Mouse (Mus musculus) CH12.LX (cell line): Measurements from ENCODE around the gene Igsf21. TPM values are rescaled to one million over a fixed set of nuclear protein-coding genes. Genes with fewer than 3 reads are reported as not detected.
A peak's percentile ranks its signal among the peaks of the same experiment; 100 is the strongest.

ENCODE experiments used
- DNase-seq: peaks from one replicate; pipeline ENCODE4 v3.0.0-alpha.2; 2013; ENCODE audit errors: extremely low read depth
- H3K27ac ChIP-seq: 2 replicates; pipeline ENCODE4 v1.5.1; 2012; ENCODE audit warnings: low read depth, mild to moderate bottlenecking, control low read depth, moderate library complexity; ENCODE audit not compliant: insufficient read depth
- H3K27me3 ChIP-seq: replicated peaks from 2 replicates; pipeline ENCODE3; 2012; ENCODE audit warnings: inconsistent platforms
- H3K36me3 ChIP-seq, 2 experiments: replicated peaks in 1 of 2; 2 replicates each; pipeline versions ENCODE3 to v1.6.1; 2012; ENCODE audit warnings: inconsistent platforms in 1 of 2, low read length in 1 of 2, mild to moderate bottlenecking in 1 of 2, mixed read lengths in 1 of 2, moderate library complexity in 1 of 2; ENCODE audit not compliant: control insufficient read depth in 1 of 2, insufficient read depth in 1 of 2
- H3K4me1 ChIP-seq, 2 experiments: 2 replicates each; pipeline ENCODE4 v1.6.1; 2012; ENCODE audit warnings: inconsistent platforms in 1 of 2, moderate library complexity in 1 of 2; ENCODE audit not compliant: insufficient read depth in 2 of 2, control insufficient read depth in 1 of 2
- H3K4me2 ChIP-seq: 2 replicates; pipeline ENCODE4 v1.6.1; 2012; ENCODE audit warnings: low read depth, mild to moderate bottlenecking, control low read depth; ENCODE audit not compliant: poor library complexity, insufficient read depth, severe bottlenecking
- H3K4me3 ChIP-seq, 3 experiments: fragments of 150-350 bp in 1 of 3; sonication (generic) in 1 of 3; replicated peaks in 1 of 3; 2 replicates each; pipeline versions ENCODE3 to v1.5.1; 2011 to 2012; ENCODE audit warnings: low read depth in 2 of 3, low read length in 2 of 3, mild to moderate bottlenecking in 2 of 3, moderate library complexity in 2 of 3, control low read depth in 1 of 3, improper control_type of control experiment in 1 of 3, inconsistent platforms in 1 of 3, mixed read lengths in 1 of 3; ENCODE audit not compliant: poor library complexity in 1 of 3
- H3K79me2 ChIP-seq: replicated peaks from 2 replicates; pipeline ENCODE4 v1.6.1; 2012; ENCODE audit warnings: mild to moderate bottlenecking, moderate library complexity; ENCODE audit not compliant: control insufficient read depth, poor library complexity, insufficient read depth, severe bottlenecking; ENCODE audit errors: extremely low read depth
- H3K9ac ChIP-seq: 2 replicates; pipeline ENCODE4 v1.6.1; 2012; ENCODE audit warnings: low read depth, mild to moderate bottlenecking, control low read depth, moderate library complexity; ENCODE audit not compliant: insufficient read depth
- H3K9me3 ChIP-seq: replicated peaks from 2 replicates; pipeline ENCODE3; 2012; ENCODE audit warnings: low read length, inconsistent platforms, mixed read lengths
- CHD1 ChIP-seq: IDR thresholded peaks from 2 replicates; pipeline ENCODE4 v1.6.1; 2012; ENCODE audit warnings: low read depth, low read length, improper control_type of control experiment, inconsistent platforms
- CTCF ChIP-seq, 2 experiments: IDR thresholded peaks in 1 of 2; conservative IDR thresholded peaks in 1 of 2; 2 replicates each; pipeline ENCODE4 v1.5.1; 2011 to 2012; ENCODE audit warnings: low read depth in 2 of 2, low read length in 2 of 2, improper control_type of control experiment in 1 of 2, inconsistent platforms in 1 of 2, mild to moderate bottlenecking in 1 of 2, moderate library complexity in 1 of 2
- ELF1 ChIP-seq: IDR thresholded peaks from 2 replicates; pipeline ENCODE4 v1.6.1; 2014; ENCODE audit warnings: low read depth, mild to moderate bottlenecking, inconsistent platforms, low read length, improper control_type of control experiment
- GABPA ChIP-seq: IDR thresholded peaks from 2 replicates; pipeline ENCODE4 v1.6.1; 2012; ENCODE audit warnings: low read depth, low read length, improper control_type of control experiment, inconsistent platforms; ENCODE audit not compliant: insufficient replicate concordance
- JUND ChIP-seq: conservative IDR thresholded peaks from 2 replicates; pipeline ENCODE4 v1.6.1; 2011; ENCODE audit warnings: low read depth, low read length, improper control_type of control experiment
- KAT2A ChIP-seq: IDR thresholded peaks from 2 replicates; pipeline ENCODE4 v1.6.1; 2012; ENCODE audit warnings: low read length, improper control_type of control experiment, inconsistent platforms; ENCODE audit not compliant: insufficient replicate concordance
- MAFK ChIP-seq: IDR thresholded peaks from 2 replicates; pipeline ENCODE4 v1.6.1; 2011; ENCODE audit warnings: low read length, improper control_type of control experiment; ENCODE audit not compliant: insufficient replicate concordance
- MAZ ChIP-seq: IDR thresholded peaks from 2 replicates; pipeline ENCODE4 v1.6.1; 2012; ENCODE audit warnings: low read depth, mild to moderate bottlenecking, inconsistent platforms, low read length, improper control_type of control experiment, moderate library complexity
- MEF2A ChIP-seq: IDR thresholded peaks from 2 replicates; pipeline ENCODE4 v1.6.1; 2014; ENCODE audit warnings: low read depth, mild to moderate bottlenecking, inconsistent platforms, low read length, improper control_type of control experiment, borderline replicate concordance
- NELFE ChIP-seq: IDR thresholded peaks from 2 replicates; pipeline ENCODE4 v1.6.1; 2011; ENCODE audit warnings: low read depth, low read length, improper control_type of control experiment
- NRF1 ChIP-seq: IDR thresholded peaks from 2 replicates; pipeline ENCODE4 v1.6.1; 2014; ENCODE audit warnings: low read depth, mild to moderate bottlenecking, inconsistent platforms, low read length, improper control_type of control experiment, moderate library complexity
- RCOR1 ChIP-seq: conservative IDR thresholded peaks from 2 replicates; pipeline ENCODE4 v1.6.1; 2012; ENCODE audit warnings: low read depth, mild to moderate bottlenecking, inconsistent platforms, low read length, improper control_type of control experiment
- SIN3A ChIP-seq: IDR thresholded peaks from 2 replicates; pipeline ENCODE4 v1.6.1; 2012; ENCODE audit warnings: low read length, improper control_type of control experiment, inconsistent platforms
- SMC3 ChIP-seq: IDR thresholded peaks from 2 replicates; pipeline ENCODE4 v1.6.1; 2011; ENCODE audit warnings: low read depth, low read length, improper control_type of control experiment
- TBP ChIP-seq: conservative IDR thresholded peaks from 2 replicates; pipeline ENCODE4 v1.6.1; 2011; ENCODE audit warnings: low read depth, low read length, improper control_type of control experiment
- UBTF ChIP-seq: IDR thresholded peaks from 2 replicates; pipeline ENCODE4 v1.6.1; 2012; ENCODE audit warnings: low read depth, mild to moderate bottlenecking, inconsistent platforms, low read length, improper control_type of control experiment, moderate library complexity
- ZC3H11A ChIP-seq: IDR thresholded peaks from 2 replicates; pipeline ENCODE4 v1.6.1; 2012; ENCODE audit warnings: low read depth, mild to moderate bottlenecking, inconsistent platforms, low read length, improper control_type of control experiment
- ZMIZ1 ChIP-seq: IDR thresholded peaks from 2 replicates; pipeline ENCODE4 v1.6.1; 2012; ENCODE audit warnings: low read depth, mild to moderate bottlenecking, inconsistent platforms, low read length, improper control_type of control experiment
- dilution Hi-C: fragments of 300-500 bp; cut with MboI; formaldehyde crosslinking; loops from 2 replicates; pipeline ENCODE4 v1.14.3; 2020; ENCODE audit warnings: low sequenced_read_pairs; ENCODE audit not compliant: extremely low pct_unique_long_range_greater_than_20kb, extremely low pct_ligation_motif_present
- in situ Hi-C: fragments of 300-500 bp; cut with MboI; formaldehyde crosslinking; loops from 3 replicates; pipeline ENCODE4 v1.14.3; 2019; ENCODE audit warnings: low sequenced_read_pairs, low pct_ligation_motif_present, low pct_unique_long_range_greater_than_20kb, mixed read lengths
- polyA plus RNA-seq: library from polyadenylated mRNA; unstranded; fragments of >175 nt; gene quantifications from 2 replicates; pipeline ENCODE4 v1.2.1, GENCODE M21; 2012; ENCODE audit warnings: low read depth; ENCODE audit not compliant: insufficient read length
- total RNA-seq, 2 experiments: library from RNA; depleted of rRNA; stranded (reverse); fragments of 300-350 nt in 1 of 2; fragments of >200 nt in 1 of 2; gene quantifications; 2 replicates each; pipeline ENCODE4 v1.2.3; 2012 to 2014

Igsf21 gene
- total and polyA plus RNA-seq, 3 experiments: not detected

GRCm38 (mm10) chr4:140165851-140166250 is 80.7 kb downstream of the Igsf21 start:
- peaks cover 29% of the 10 kb centered on the region for H3K9me3 ChIP-seq

GRCm38 (mm10) chr4:140164662-140165061 is 81.9 kb downstream of the Igsf21 start:
- H3K4me1 ChIP-seq: no peaks in the 10 kb centered on the region
- no peak overlapping the region for H3K27ac ChIP-seq
- in situ Hi-C loops: no loop called here
- no peak overlapping the region for H3K4me3 ChIP-seq
- H3K27me3 ChIP-seq: peaks cover 4% of the 10 kb centered on the region
- no peaks in the 10 kb centered on the region for H3K79me2 ChIP-seq
- no peak for TF ChIP-seq SMC3
- TF ChIP-seq KAT2A: no peak
- no peak for TF ChIP-seq GABPA
- TF ChIP-seq JUND: no peak
- no peak for TF ChIP-seq NRF1
- no peak for TF ChIP-seq CHD1
- TF ChIP-seq MAZ: no peak
- no peak overlapping the region for H3K9ac ChIP-seq
- no peak overlapping the region for H3K4me2 ChIP-seq
- H3K9me3 ChIP-seq: peaks cover 39% of the 10 kb centered on the region
- no peaks in the 10 kb centered on the region for H3K36me3 ChIP-seq
- DNase-seq: no peak
- dilution Hi-C loops: no loop called here

More at GRCm38 (mm10) chr4:140165851-140166250, 80.7 kb downstream of the Igsf21 start:
- Histone ChIP-seq H3K36me3 (no peaks in the 10 kb centered on the region), H3K27me3 (peaks cover 6% of the 10 kb centered on the region), H3K4me1 (no peaks in the 10 kb centered on the region), H3K9ac (no peak overlapping the region), H3K27ac (no peak overlapping the region), H3K4me3 (no peak overlapping the region), H3K79me2 (no peaks in the 10 kb centered on the region), H3K4me2 (no peak overlapping the region)
- dilution Hi-C loops (no loop called here), in situ Hi-C loops (no loop called here)
- no peak for DNase-seq
- TF ChIP-seq MEF2A: no peak
- TF ChIP-seq RCOR1: no peak
- TF ChIP-seq ZC3H11A: no peak
- TF ChIP-seq TBP: no peak
- no peak for TF ChIP-seq SIN3A
- TF ChIP-seq NELFE: no peak
- TF ChIP-seq UBTF: no peak
- no peak for TF ChIP-seq MAFK

GRCm38 (mm10) chr4:140159617-140160016 is 87.0 kb downstream of the Igsf21 start:
- H3K9ac ChIP-seq: no peak overlapping the region
- H3K36me3 ChIP-seq: no peaks in the 10 kb centered on the region
- peaks cover 46% of the 10 kb centered on the region for H3K9me3 ChIP-seq
- H3K79me2 ChIP-seq: no peaks in the 10 kb centered on the region
- H3K27me3 ChIP-seq: no peaks in the 10 kb centered on the region
- dilution Hi-C loops: no loop called here
- no peak overlapping the region for H3K27ac ChIP-seq
- H3K4me3 ChIP-seq: no peak overlapping the region
- no peaks in the 10 kb centered on the region for H3K4me1 ChIP-seq
- DNase-seq: no peak
- no peak for TF ChIP-seq ZMIZ1
- TF ChIP-seq ELF1: no peak
- peak in 1 of 2 experiments; percentile 44; a peak in 2 of 4 replicates for TF ChIP-seq CTCF (conservative IDR thresholded peaks at IDR 0.05 in 1 of 2, IDR thresholded peaks at IDR 0.05 in 1 of 2; ENCODE audit: low read depth in 2 of 2, low read length in 2 of 2)
- no peak overlapping the region for H3K4me2 ChIP-seq
- in situ Hi-C loops: no loop called here
